Mouse (Mus musculus): ENCODE data around the gene Rragc. TPM values are rescaled to one million over a fixed set of nuclear protein-coding genes. Genes with fewer than 3 reads are reported as not detected.
A peak's percentile ranks its signal among the peaks of the same experiment; 100 is the strongest.

The Rragc gene
- polyA plus RNA-seq, 1 experiment from 2014 or later = 39.1 TPM

DNA sequence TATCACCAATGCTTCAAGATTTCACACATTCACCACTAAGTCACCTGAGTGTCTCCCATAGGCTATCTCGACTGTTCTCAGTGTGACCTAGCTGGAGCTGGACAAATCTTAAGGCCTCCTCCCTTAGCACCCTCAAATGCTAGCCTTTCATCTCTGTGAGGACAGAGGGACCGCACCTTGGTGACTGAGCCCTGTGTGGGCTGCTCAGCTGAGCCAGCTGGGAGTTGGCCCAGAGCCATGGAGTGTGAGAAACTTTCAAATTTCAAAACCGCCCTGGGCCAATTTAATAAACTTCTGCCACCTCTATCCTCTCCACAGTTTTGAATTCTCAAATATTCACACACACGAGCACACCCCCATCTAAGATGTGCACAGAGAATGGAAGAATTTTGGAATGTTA lies 43.7 kb downstream of the Rragc start:
- Histone ChIP-seq H3K27ac (replicated peaks) (no peak overlapping the region), H3K4me1 (peaks cover 18% of the 10 kb centered on the region), H3K36me3 (no peaks in the 10 kb centered on the region), H3K27me3 (ENCODE audit: low read depth, poor library complexity, severe bottlenecking) (peaks cover 41% of the 10 kb centered on the region), H3K4me3 (no peak overlapping the region), H3K9me3 (replicated peaks) (no peaks in the 10 kb centered on the region)
- DNase-seq (ENCODE audit: low spot score) = no peak
- WGBS = 82% methylated on average over 4 of the region's 4 CpGs

DNA sequence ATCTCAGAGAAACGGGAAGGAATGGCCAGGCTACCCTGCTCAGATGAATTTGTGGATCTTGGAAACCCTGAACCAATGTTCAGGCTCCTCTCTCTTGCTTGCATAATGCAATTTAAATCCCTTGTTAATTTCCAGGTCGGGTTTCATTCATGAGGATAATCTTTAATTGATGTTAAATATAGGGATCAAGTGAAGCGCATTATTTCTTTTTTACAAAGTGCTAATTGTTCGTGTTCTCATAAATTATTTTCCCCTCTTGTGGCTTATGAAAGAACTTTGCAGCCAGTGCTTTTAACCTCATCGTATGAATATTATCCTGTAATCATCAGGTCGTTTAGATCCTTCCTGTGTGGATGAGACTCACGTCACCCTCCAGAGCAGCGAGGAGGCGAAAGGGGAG lies 45.5 kb downstream of the Rragc start:
- H3K27me3 ChIP-seq (ENCODE audit: low read depth, poor library complexity, severe bottlenecking) = peaks cover 23% of the 10 kb centered on the region
- WGBS = 84% methylated on average over 9 of the region's 9 CpGs
- no peaks in the 10 kb centered on the region for H3K9me3 ChIP-seq (replicated peaks)
- H3K36me3 ChIP-seq = no peaks in the 10 kb centered on the region
- DNase-seq (ENCODE audit: low spot score) = no peak
- H3K4me3 ChIP-seq = no peak overlapping the region
- H3K4me1 ChIP-seq = peaks cover 6% of the 10 kb centered on the region; the same call in 1 of the 2 replicates
- H3K27ac ChIP-seq (replicated peaks) = no peak overlapping the region

DNA sequence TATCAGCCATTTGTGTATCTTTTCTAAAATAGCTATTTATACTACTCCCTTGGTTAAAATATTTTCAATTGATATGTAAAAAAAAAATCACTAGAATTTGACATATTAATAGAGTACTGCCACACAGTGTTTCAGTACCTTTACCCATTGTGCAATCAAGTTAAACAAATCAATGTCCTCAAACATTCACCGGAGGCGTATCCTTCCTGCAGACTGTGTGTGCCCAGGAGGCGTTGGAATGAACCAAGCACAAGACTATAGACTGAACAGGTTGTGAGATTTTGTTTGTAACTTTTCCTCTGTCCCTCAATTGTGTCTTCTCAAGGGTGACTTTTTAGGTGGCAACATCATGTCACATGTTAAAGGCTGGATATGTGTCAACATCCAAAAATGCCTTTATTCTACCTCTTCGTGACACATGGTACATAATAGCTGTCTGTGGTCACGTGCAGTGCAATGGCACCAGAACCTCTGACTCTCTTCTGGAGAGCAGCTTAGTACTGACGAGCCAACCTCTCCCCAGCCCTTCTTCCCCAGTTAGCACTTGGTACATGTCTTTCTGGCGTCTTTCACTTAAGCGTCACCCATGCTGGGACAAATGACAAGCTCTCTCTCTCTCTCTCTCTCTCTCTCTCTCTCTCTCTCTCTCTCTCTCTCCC lies 51.5 kb downstream of the Rragc start:
- no peaks in the 10 kb centered on the region for H3K36me3 ChIP-seq
- 89% methylated on average over 8 of the region's 8 CpGs for WGBS
- DNase-seq (ENCODE audit: low spot score) = no peak
- H3K4me1 ChIP-seq = peaks cover 18% of the 10 kb centered on the region
- H3K9me3 ChIP-seq (replicated peaks) = peaks cover 3% of the 10 kb centered on the region; the same call in 1 of the 2 replicates
- no peak overlapping the region for H3K27ac ChIP-seq (replicated peaks)
- H3K4me3 ChIP-seq = no peak overlapping the region
- H3K27me3 ChIP-seq (ENCODE audit: low read depth, poor library complexity, severe bottlenecking) = peaks cover 33% of the 10 kb centered on the region

GRCm38 (mm10) chr4:123969458-123969857 lies 52.2 kb downstream of the Rragc start:
- peaks cover 3% of the 10 kb centered on the region; the same call in 1 of the 2 replicates for H3K9me3 ChIP-seq (replicated peaks)
- no peak overlapping the region for H3K4me3 ChIP-seq
- peaks cover 33% of the 10 kb centered on the region for H3K27me3 ChIP-seq (ENCODE audit: low read depth, poor library complexity, severe bottlenecking)
- H3K36me3 ChIP-seq = no peaks in the 10 kb centered on the region
- H3K4me1 ChIP-seq = peaks cover 18% of the 10 kb centered on the region
- 74% methylated on average over 7 of the region's 7 CpGs for WGBS
- no peak for DNase-seq (ENCODE audit: low spot score)
- H3K27ac ChIP-seq (replicated peaks) = no peak overlapping the region

GRCm38 (mm10) chr4:123971059-123971458 lies 53.8 kb downstream of the Rragc start:
- H3K36me3 ChIP-seq = no peaks in the 10 kb centered on the region
- 76% methylated on average over 4 of the region's 4 CpGs for WGBS
- H3K27me3 ChIP-seq (ENCODE audit: low read depth, poor library complexity, severe bottlenecking) = peaks cover 24% of the 10 kb centered on the region
- no peak overlapping the region for H3K4me3 ChIP-seq
- DNase-seq (ENCODE audit: low spot score) = no peak
- H3K27ac ChIP-seq (replicated peaks) = no peak overlapping the region
- H3K4me1 ChIP-seq = peaks cover 15% of the 10 kb centered on the region
- H3K9me3 ChIP-seq (replicated peaks) = peaks cover 3% of the 10 kb centered on the region; the same call in 1 of the 2 replicates

DNA sequence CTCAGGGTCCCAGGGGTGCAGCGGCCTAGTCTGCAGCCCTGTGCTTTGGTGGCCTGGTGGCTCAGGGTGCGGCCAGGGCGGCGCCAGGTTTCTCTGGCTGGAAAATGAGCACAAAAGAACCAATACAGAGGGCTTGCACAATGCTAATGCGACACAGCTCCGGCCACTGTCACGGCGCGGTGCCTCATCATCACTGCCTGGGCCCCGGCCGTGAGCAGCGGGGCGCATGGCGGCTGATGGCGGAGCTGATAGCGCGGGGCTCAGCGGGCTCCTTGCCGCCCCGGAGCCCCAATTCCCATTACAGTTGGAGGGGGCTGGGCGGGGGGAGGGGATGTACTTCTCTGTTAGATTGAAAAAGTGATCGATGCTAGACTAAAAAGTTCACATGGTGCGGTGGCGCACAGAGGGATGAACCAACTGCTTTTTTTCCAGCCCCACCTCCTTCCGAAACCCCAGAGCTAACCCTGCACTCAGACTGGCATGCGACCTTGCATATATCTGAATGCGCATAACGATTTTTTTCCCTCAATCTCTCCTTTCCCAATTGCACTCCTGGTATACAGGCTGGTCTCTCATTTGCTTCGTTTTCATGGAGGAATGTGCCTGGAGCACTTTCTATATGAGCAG lies 55.3 kb downstream of the Rragc start:
- Histone ChIP-seq H3K9me3 (replicated peaks) (peaks cover 3% of the 10 kb centered on the region; the same call in 1 of the 2 replicates), H3K4me1 (peaks cover 19% of the 10 kb centered on the region), H3K27ac (replicated peaks) (peak overlapping the region; percentile 82), H3K36me3 (no peaks in the 10 kb centered on the region), H3K27me3 (ENCODE audit: low read depth, poor library complexity, severe bottlenecking) (peaks cover 24% of the 10 kb centered on the region), H3K4me3 (peak overlapping the region; percentile 53)
- WGBS = 6% methylated on average over 29 of the region's 29 CpGs
- peak; percentile 34 for DNase-seq (ENCODE audit: low spot score)

DNA sequence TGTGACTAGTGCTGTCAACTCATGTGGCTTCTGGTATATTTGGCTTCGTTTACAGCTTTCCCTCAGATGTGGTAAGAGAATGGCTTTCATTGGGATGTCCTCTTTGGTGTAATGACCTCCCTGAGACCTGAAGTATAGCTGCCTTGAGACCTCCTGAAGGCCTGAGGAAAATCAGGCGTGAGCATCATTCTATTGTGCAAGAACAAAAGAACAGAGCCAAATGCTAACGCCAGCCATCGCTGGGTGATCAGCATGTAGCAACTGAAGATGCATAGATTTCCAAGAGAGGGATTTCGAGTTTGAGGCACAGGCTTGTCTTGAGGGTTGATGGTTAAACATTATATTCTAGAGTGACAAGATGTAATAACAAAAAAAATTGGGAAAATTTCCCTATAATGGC lies 64.9 kb downstream of the Rragc start:
- no peak for DNase-seq (ENCODE audit: low spot score)
- Histone ChIP-seq H3K9me3 (replicated peaks) (no peaks in the 10 kb centered on the region), H3K27ac (replicated peaks) (no peak overlapping the region), H3K4me3 (no peak overlapping the region), H3K4me1 (peaks cover 16% of the 10 kb centered on the region), H3K27me3 (ENCODE audit: low read depth, poor library complexity, severe bottlenecking) (no peaks in the 10 kb centered on the region; the same call in 1 of the 2 replicates), H3K36me3 (no peaks in the 10 kb centered on the region)
- 49% methylated on average over 5 of the region's 5 CpGs for WGBS

Other genes with a start within 250 kb of the Rragc start
- gene Macf1, start 233.1 kb upstream of the Rragc start, polyA plus RNA-seq (2016; fragmentation: Nextera tagmentation; extraction: Ambion mirVana) = 39.2 and 46.2 TPM in 2 replicates
- gene Ndufs5, start 199.2 kb upstream of the Rragc start, polyA plus RNA-seq (2016; fragmentation: Nextera tagmentation; extraction: Ambion mirVana) = 328 and 330 TPM in 2 replicates
- 70.1 and 73.4 TPM in 2 replicates for gene Akirin1, start 167.1 kb upstream of the Rragc start, polyA plus RNA-seq (2016; fragmentation: Nextera tagmentation; extraction: Ambion mirVana)
- gene Rhbdl2, start 129.6 kb upstream of the Rragc start, polyA plus RNA-seq (2016; fragmentation: Nextera tagmentation; extraction: Ambion mirVana) = 0.11 and 0.72 TPM in 2 replicates
- 0.06 TPM in 1 of 2 replicates, not detected in the other for gene 4933427I04Rik, start 57.8 kb upstream of the Rragc start, polyA plus RNA-seq (2016; fragmentation: Nextera tagmentation; extraction: Ambion mirVana)
- 59.4 and 64.5 TPM in 2 replicates for gene Mycbp, start 12.6 kb upstream of the Rragc start, polyA plus RNA-seq (2016; fragmentation: Nextera tagmentation; extraction: Ambion mirVana)
- gene 4930535I16Rik, start 576 bp downstream of the Rragc start, polyA plus RNA-seq (2016; fragmentation: Nextera tagmentation; extraction: Ambion mirVana) = not detected in 2 replicates